Mouse (Mus musculus) kidney, embryonic 14.5 days (tissue): Measurements from ENCODE around the gene Wdr46. TPM values are rescaled to one million over a fixed set of nuclear protein-coding genes. Genes with fewer than 3 reads are reported as not detected.

Source experiments
- ATAC-seq: fragments of 200-750 bp; cut with Nextera tagmentation; 2 replicates; pipeline ENCODE4 v1.8.0; 2017; ENCODE audit warnings: moderate number of reproducible peaks, mild to moderate bottlenecking, moderate TSS enrichment, moderate library complexity; ENCODE audit not compliant: low FRiP score, low TSS enrichment
- H3K27ac ChIP-seq: fragments of 300-500 bp; sonication (generic); 2 replicates; pipeline ENCODE4 v1.5.1; 2014; ENCODE audit warnings: low read depth, mild to moderate bottlenecking, low read length, moderate library complexity, mixed read lengths
- H3K27me3 ChIP-seq: fragments of 300-500 bp; sonication (generic); 2 replicates; pipeline ENCODE4 v1.6.1; 2014; ENCODE audit warnings: mild to moderate bottlenecking, low read length; ENCODE audit not compliant: control insufficient read depth, insufficient read depth
- H3K36me3 ChIP-seq: fragments of 300-500 bp; sonication (generic); 2 replicates; pipeline ENCODE4 v1.6.1; 2014; ENCODE audit warnings: low read length, mixed read lengths; ENCODE audit not compliant: control insufficient read depth, insufficient read depth
- H3K4me1 ChIP-seq: fragments of 300-500 bp; sonication (generic); 2 replicates; pipeline ENCODE4 v1.6.1; 2014; ENCODE audit warnings: low read length, mixed read lengths; ENCODE audit not compliant: control insufficient read depth, insufficient read depth
- H3K4me2 ChIP-seq: fragments of 300-500 bp; sonication (generic); replicated peaks from 2 replicates; pipeline ENCODE4 v1.6.1; 2014; ENCODE audit warnings: low read depth, mild to moderate bottlenecking, low read length
- H3K4me3 ChIP-seq: fragments of 300-500 bp; sonication (generic); 2 replicates; pipeline ENCODE4 v1.5.1; 2014; ENCODE audit warnings: mild to moderate bottlenecking, low read length
- H3K9ac ChIP-seq: fragments of 300-500 bp; sonication (generic); 2 replicates; pipeline ENCODE4 v1.6.1; 2014; ENCODE audit warnings: low read depth, mild to moderate bottlenecking, low read length, moderate library complexity
- H3K9me3 ChIP-seq: fragments of 300-500 bp; sonication (generic); 2 replicates; pipeline ENCODE4 v1.6.1; 2016; ENCODE audit warnings: low read length; ENCODE audit not compliant: control insufficient read depth
- WGBS: fragments of 180-500 bp; shearing (Covaris S2); extraction: QIAGEN DNeasy Blood & Tissue Kit; methylation state at CpG from one replicate; pipeline ENCODE4 v1.1.7; 2014; 5-methylcytosine and 5-hydroxymethylcytosine counted together
- polyA plus RNA-seq: library from polyadenylated mRNA; unstranded; fragments of >200 nt; fragmentation: Nextera tagmentation; extraction: Ambion mirVana; gene quantifications from 2 replicates; pipeline ENCODE4 v1.2.1, GENCODE M21; 2014

Wdr46 gene
- polyA plus RNA-seq, 1 experiment from 2014 or later: 37.8 TPM

GRCm38 (mm10) chr17:33953961-33954565 lies 13.6 kb downstream of the Wdr46 start:
- Histone ChIP-seq H3K27ac (peak overlapping the region; percentile 91; the same call in 1 of the 2 replicates), H3K36me3 (peaks cover 46% of the 10 kb centered on the region), H3K4me1 (peaks cover 39% of the 10 kb centered on the region), H3K4me2 (peak overlapping the region; percentile 89), H3K9me3 (no peaks in the 10 kb centered on the region), H3K27me3 (no peaks in the 10 kb centered on the region), H3K9ac (peak overlapping the region; percentile 95), H3K4me3 (peak overlapping the region; percentile 80)
- 47% methylated on average over 5 of the region's 5 CpGs for WGBS
- ATAC-seq: no peak

GRCm38 (mm10) chr17:33954646-33955554 lies 14.4 kb downstream of the Wdr46 start:
- peak overlapping the region; percentile 89 for H3K4me2 ChIP-seq
- peak overlapping the region; percentile 80 for H3K4me3 ChIP-seq
- no peaks in the 10 kb centered on the region for H3K27me3 ChIP-seq
- H3K4me1 ChIP-seq: peaks cover 39% of the 10 kb centered on the region
- H3K9me3 ChIP-seq: no peaks in the 10 kb centered on the region
- peaks cover 47% of the 10 kb centered on the region for H3K36me3 ChIP-seq
- peak; percentile 10 for ATAC-seq
- under 1% methylated on average over 33 of the region's 33 CpGs for WGBS
- H3K9ac ChIP-seq: peak overlapping the region; percentile 95
- peak overlapping the region; percentile 91 for H3K27ac ChIP-seq

- peak within 1 kb of the TSS; percentile 91 for H3K27ac ChIP-seq
- no peaks in the 10 kb centered on the region for H3K9me3 ChIP-seq
- H3K4me3 ChIP-seq: peak within 1 kb of the TSS; percentile 80
- H3K4me1 ChIP-seq: peaks cover 33% of the 10 kb centered on the region
- ATAC-seq: peak; percentile 82
- under 1% methylated on average over 50 of the region's 50 CpGs for WGBS
- H3K4me2 ChIP-seq: peak within 1 kb of the TSS; percentile 89
- no peaks in the 10 kb centered on the region for H3K27me3 ChIP-seq
- peak within 1 kb of the TSS; percentile 95 for H3K9ac ChIP-seq
- peaks cover 48% of the 10 kb centered on the region for H3K36me3 ChIP-seq
Measured at GRCm38 (mm10) chr17:33955555-33956214, 15.2 kb downstream of the Wdr46 start, which contains the start of the genes Vps52 and Rps18. Gene Vps52, plus strand, starts transcription at chr17:33955812. Gene Rps18, minus strand, starts transcription at chr17:33956001.

DNA sequence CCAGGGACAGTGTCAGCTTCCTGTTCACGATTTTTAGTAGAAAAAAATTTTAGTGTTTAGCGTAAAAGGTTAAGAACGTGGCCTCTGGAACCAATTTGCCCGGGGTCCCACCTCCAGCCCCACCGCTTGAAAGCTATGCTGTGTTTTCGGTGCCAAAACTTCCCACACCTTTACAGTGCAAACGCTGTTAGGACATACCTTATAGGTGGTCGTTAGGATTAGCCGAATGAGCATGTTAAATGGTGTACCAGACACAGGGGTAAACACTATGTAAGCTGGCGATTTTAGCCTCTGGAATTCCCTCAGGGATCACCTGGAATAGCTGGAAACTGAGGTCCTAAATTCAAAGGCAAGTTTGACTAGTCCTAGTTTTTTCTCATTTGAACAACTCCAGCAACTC lies 15.9 kb downstream of the Wdr46 start:
- Histone ChIP-seq H3K4me2 (peak overlapping the region; percentile 87), H3K36me3 (peaks cover 54% of the 10 kb centered on the region), H3K4me3 (peak overlapping the region; percentile 80), H3K9ac (peak overlapping the region; percentile 79), H3K27me3 (no peaks in the 10 kb centered on the region), H3K27ac (peak overlapping the region; percentile 88; the same call in 1 of the 2 replicates), H3K9me3 (no peaks in the 10 kb centered on the region), H3K4me1 (peaks cover 28% of the 10 kb centered on the region)
- no peak for ATAC-seq
- WGBS: 8% methylated on average over 10 of the region's 10 CpGs

- Histone ChIP-seq H3K36me3 (peaks cover 49% of the 10 kb centered on the region), H3K9ac (no peak overlapping the region), H3K4me2 (no peak overlapping the region), H3K9me3 (no peaks in the 10 kb centered on the region), H3K27me3 (no peaks in the 10 kb centered on the region), H3K27ac (no peak overlapping the region), H3K4me3 (no peak overlapping the region), H3K4me1 (peaks cover 23% of the 10 kb centered on the region)
- no peak for ATAC-seq
- WGBS: 89% methylated on average over 6 of the region's 6 CpGs
Measured at GRCm38 (mm10) chr17:33957493-33957892, 17.0 kb downstream of the Wdr46 start.

DNA sequence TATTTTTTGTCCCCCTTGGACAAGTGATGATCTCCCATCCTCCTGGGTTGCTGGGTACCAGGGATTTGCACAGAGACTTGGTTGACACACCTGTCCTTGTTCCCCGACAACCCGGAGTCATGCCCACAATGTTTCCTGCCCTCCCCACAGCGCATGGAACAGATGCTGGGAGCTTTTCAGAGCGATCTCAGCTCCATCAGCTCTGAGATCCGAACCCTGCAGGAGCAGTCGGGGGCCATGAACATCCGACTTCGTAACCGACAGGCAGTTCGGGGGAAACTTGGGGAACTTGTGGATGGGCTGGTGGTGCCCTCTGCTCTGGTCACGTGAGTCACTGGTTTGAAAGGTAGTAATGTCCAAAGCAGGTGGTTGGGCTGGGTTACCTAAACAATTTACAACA lies 18.0 kb downstream of the Wdr46 start:
- Histone ChIP-seq H3K4me2 (no peak overlapping the region), H3K4me1 (peaks cover 13% of the 10 kb centered on the region), H3K27me3 (no peaks in the 10 kb centered on the region), H3K4me3 (no peak overlapping the region), H3K9ac (no peak overlapping the region), H3K27ac (no peak overlapping the region), H3K36me3 (peaks cover 49% of the 10 kb centered on the region), H3K9me3 (no peaks in the 10 kb centered on the region)
- 96% methylated on average over 11 of the region's 11 CpGs for WGBS
- no peak for ATAC-seq

DNA sequence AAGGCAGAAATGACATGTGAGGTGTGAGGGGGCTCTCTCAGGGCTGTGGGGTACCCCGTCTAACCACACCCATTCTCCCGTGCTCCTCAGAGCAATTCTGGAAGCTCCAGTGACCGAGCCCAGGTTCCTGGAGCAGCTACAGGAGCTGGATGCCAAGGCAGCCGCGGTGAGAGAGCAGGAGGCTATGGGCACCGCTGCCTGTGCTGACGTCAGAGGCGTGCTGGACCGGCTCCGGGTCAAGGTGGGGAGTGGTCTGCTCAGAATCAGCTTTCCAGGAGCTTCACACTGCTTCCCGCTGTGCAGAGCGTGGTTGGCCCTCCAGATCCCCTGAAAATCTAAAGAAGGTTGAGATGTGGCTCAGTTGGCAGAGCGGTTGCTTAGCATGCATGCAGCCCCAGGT lies 18.7 kb downstream of the Wdr46 start:
- H3K27ac ChIP-seq: no peak overlapping the region
- H3K4me3 ChIP-seq: no peak overlapping the region
- no peaks in the 10 kb centered on the region for H3K9me3 ChIP-seq
- H3K4me2 ChIP-seq: no peak overlapping the region
- 97% methylated on average over 13 of the region's 13 CpGs for WGBS
- no peak overlapping the region for H3K9ac ChIP-seq
- H3K27me3 ChIP-seq: no peaks in the 10 kb centered on the region
- H3K36me3 ChIP-seq: peaks cover 46% of the 10 kb centered on the region
- peaks cover 6% of the 10 kb centered on the region for H3K4me1 ChIP-seq
- ATAC-seq: no peak

- Histone ChIP-seq H3K9ac (no peak overlapping the region), H3K9me3 (no peaks in the 10 kb centered on the region), H3K4me2 (no peak overlapping the region), H3K4me1 (peaks cover 4% of the 10 kb centered on the region; the same call in 1 of the 2 replicates), H3K36me3 (peaks cover 40% of the 10 kb centered on the region), H3K27me3 (no peaks in the 10 kb centered on the region), H3K27ac (no peak overlapping the region), H3K4me3 (no peak overlapping the region)
- WGBS: 92% methylated on average over 15 of the region's 15 CpGs
- ATAC-seq: no peak
Measured at GRCm38 (mm10) chr17:33959948-33960347, 19.5 kb downstream of the Wdr46 start.
